7 mouse cellular contexts compared by ENCODE assay signal in genomic region chr8:56552551-56553103, GRCm38 (mm10). TPM values are rescaled to one million over a fixed set of nuclear protein-coding genes. Genes with fewer than 3 reads are reported as not detected.
DNase-seq lines count a peak whose midpoint lies in the region; ATAC-seq and TF ChIP-seq lines count a peak whose summit lies in the region.

No protein-coding gene starts in this region.

- ATAC-seq in hindbrain, embryonic 13.5 days (ENCODE audit: low FRiP score) = no peak
- ATAC-seq in hindbrain, embryonic 12.5 days (ENCODE audit: low FRiP score) = no peak
- no peak for ATAC-seq in liver, embryonic 15.5 days (ENCODE audit: insufficient read depth)

- in situ Hi-C loops in CH12.LX (cut with MboI; ENCODE audit: low pct_ligation_motif_present, low pct_unique_long_range_greater_than_20kb, low sequenced_read_pairs) = no loop called here

- peaks cover 9% of the 10 kb centered on the region for H3K79me2 ChIP-seq in CH12.LX (replicated peaks; ENCODE audit: control insufficient read depth, extremely low read depth, insufficient read depth, poor library complexity, severe bottlenecking)

- H3K9ac ChIP-seq in hindbrain, embryonic 13.5 days = no peak overlapping the region
- H3K9ac ChIP-seq in hindbrain, embryonic 12.5 days = no peak overlapping the region
- peak overlapping the region; percentile 64; the same call in 1 of the 2 replicates for H3K9ac ChIP-seq in CH12.LX (ENCODE audit: insufficient read depth, low read depth)
- peak overlapping the region; percentile 25; the same call in 1 of the 2 replicates for H3K9ac ChIP-seq in liver, embryonic 15.5 days

- no peak overlapping the region for H3K27ac ChIP-seq in hindbrain, embryonic 13.5 days
- H3K27ac ChIP-seq in hindbrain, embryonic 12.5 days = no peak overlapping the region
- H3K27ac ChIP-seq in CH12.LX (ENCODE audit: insufficient read depth, low read depth) = no peak overlapping the region
- H3K27ac ChIP-seq in brown adipose tissue, adult 24 weeks (replicated peaks; ENCODE audit: low read depth, low read length) = no peak overlapping the region
- 0 out of 2 replicates have a peak overlapping the region, but pooled peaks have one; percentile 51 for H3K27ac ChIP-seq in liver, embryonic 15.5 days (replicated peaks)

- no peak for TF ChIP-seq EP300 in CH12.LX (IDR thresholded peaks at IDR 0.05; ENCODE audit: low read length)

- H3K4me3 ChIP-seq in hindbrain, embryonic 13.5 days = no peak overlapping the region
- no peak overlapping the region for H3K4me3 ChIP-seq in hindbrain, embryonic 12.5 days
- H3K4me3 ChIP-seq in CH12.LX (replicated peaks in 1 of 3; ENCODE audit: low read depth in 2 of 3, low read length in 2 of 3, poor library complexity in 1 of 3) = peak overlapping the region; percentile 48 to 86 (median 86)
- H3K4me3 ChIP-seq in brown adipose tissue, adult 24 weeks (ENCODE audit: insufficient read depth, low read depth, low read length) = peak overlapping the region; percentile 38; the same call in 1 of the 2 replicates
- H3K4me3 ChIP-seq in liver, embryonic 15.5 days (replicated peaks) = peak overlapping the region; percentile 98

- H3K9me3 ChIP-seq in hindbrain, embryonic 13.5 days = no peaks in the 10 kb centered on the region
- no peaks in the 10 kb centered on the region for H3K9me3 ChIP-seq in hindbrain, embryonic 12.5 days (replicated peaks)
- H3K9me3 ChIP-seq in CH12.LX (replicated peaks; ENCODE audit: low read length) = no peaks in the 10 kb centered on the region
- no peaks in the 10 kb centered on the region for H3K9me3 ChIP-seq in liver, embryonic 15.5 days (replicated peaks)

- 82% methylated on average over 5 of the region's 5 CpGs for WGBS in hindbrain, embryonic 13.5 days
- WGBS in hindbrain, embryonic 12.5 days = 78% methylated on average over 5 of the region's 5 CpGs
- WGBS in liver, embryonic 15.5 days (ENCODE audit: insufficient replicate concordance) = 42% methylated on average over 5 of the region's 5 CpGs

- peak; percentile 17 for DNase-seq in CH12.LX (ENCODE audit: extremely low read depth)
- DNase-seq in urinary bladder, adult 2 months (ENCODE audit: low spot score) = no peak
- no peak for DNase-seq in gastrocnemius, postnatal 10 days

- peaks cover 16% of the 10 kb centered on the region for H3K4me1 ChIP-seq in hindbrain, embryonic 13.5 days (replicated peaks)
- H3K4me1 ChIP-seq in hindbrain, embryonic 12.5 days = peaks cover 9% of the 10 kb centered on the region
- H3K4me1 ChIP-seq in CH12.LX (ENCODE audit: control insufficient read depth in 1 of 2, insufficient read depth in 2 of 2) = peaks cover 0 to 23% of the 10 kb centered on the region in 2 experiments; a peak in 2 of 4 replicates
- peaks cover 6% of the 10 kb centered on the region; the same call in 1 of the 2 replicates for H3K4me1 ChIP-seq in brown adipose tissue, adult 24 weeks (ENCODE audit: control insufficient read depth, insufficient read depth, insufficient read length, low read length)
- H3K4me1 ChIP-seq in liver, embryonic 15.5 days (replicated peaks) = peaks cover 22% of the 10 kb centered on the region

- H3K27me3 ChIP-seq in hindbrain, embryonic 13.5 days = no peaks in the 10 kb centered on the region
- H3K27me3 ChIP-seq in hindbrain, embryonic 12.5 days = no peaks in the 10 kb centered on the region
- H3K27me3 ChIP-seq in CH12.LX (replicated peaks) = no peaks in the 10 kb centered on the region
- no peaks in the 10 kb centered on the region for H3K27me3 ChIP-seq in liver, embryonic 15.5 days

- TF ChIP-seq RAD21 in CH12.LX (IDR thresholded peaks at IDR 0.05; ENCODE audit: low read depth, low read length) = no peak

- H3K36me3 ChIP-seq in hindbrain, embryonic 13.5 days = no peaks in the 10 kb centered on the region
- H3K36me3 ChIP-seq in hindbrain, embryonic 12.5 days = no peaks in the 10 kb centered on the region
- peaks cover 0 to 3% of the 10 kb centered on the region in 2 experiments for H3K36me3 ChIP-seq in CH12.LX (replicated peaks in 1 of 2; ENCODE audit: control insufficient read depth in 1 of 2, insufficient read depth in 1 of 2, low read length in 1 of 2)
- H3K36me3 ChIP-seq in liver, embryonic 15.5 days (replicated peaks) = no peaks in the 10 kb centered on the region

- dilution Hi-C loops in CH12.LX (cut with MboI; ENCODE audit: extremely low pct_ligation_motif_present, extremely low pct_unique_long_range_greater_than_20kb, low sequenced_read_pairs) = no loop called here

- 0 out of 2 replicates have a peak overlapping the region, but pooled peaks have one; percentile 27 for H3K4me2 ChIP-seq in hindbrain, embryonic 13.5 days
- no peak overlapping the region for H3K4me2 ChIP-seq in hindbrain, embryonic 12.5 days (replicated peaks)
- peak overlapping the region; percentile 98 for H3K4me2 ChIP-seq in CH12.LX (ENCODE audit: insufficient read depth, low read depth, poor library complexity, severe bottlenecking)
- H3K4me2 ChIP-seq in liver, embryonic 15.5 days = peak overlapping the region; percentile 70

- no peak for TF ChIP-seq POLR2A in CH12.LX (IDR thresholded peaks at IDR 0.05; ENCODE audit: low read depth, low read length)

- TF ChIP-seq CTCF in CH12.LX (conservative IDR thresholded peaks at IDR 0.05 in 1 of 2, IDR thresholded peaks at IDR 0.05 in 1 of 2; ENCODE audit: low read depth in 2 of 2, low read length in 2 of 2) = no peak

TF ChIP-seq in CH12.LX, 34 proteins besides CTCF, POLR2A, EP300 and RAD21:
- TF ChIP-seq NRF1 (IDR thresholded peaks at IDR 0.05; ENCODE audit: low read depth, low read length) = no peak
- no peak for TF ChIP-seq MXI1 (IDR thresholded peaks at IDR 0.05; ENCODE audit: low read depth, low read length)
- no peak for TF ChIP-seq CHD2 (IDR thresholded peaks at IDR 0.05; ENCODE audit: low read length)
- no peak for TF ChIP-seq MEF2A (IDR thresholded peaks at IDR 0.05; ENCODE audit: borderline replicate concordance, low read depth, low read length)
- TF ChIP-seq ZNF384 (IDR thresholded peaks at IDR 0.05; ENCODE audit: low read depth, low read length) = no peak
- no peak for TF ChIP-seq NELFE (IDR thresholded peaks at IDR 0.05; ENCODE audit: low read depth, low read length)
- no peak for TF ChIP-seq ELF1 (IDR thresholded peaks at IDR 0.05; ENCODE audit: low read depth, low read length)
- no peak for TF ChIP-seq GABPA (IDR thresholded peaks at IDR 0.05; ENCODE audit: insufficient replicate concordance, low read depth, low read length)
- no peak for TF ChIP-seq MAFK (IDR thresholded peaks at IDR 0.05; ENCODE audit: insufficient replicate concordance, low read length)
- TF ChIP-seq UBTF (IDR thresholded peaks at IDR 0.05; ENCODE audit: low read depth, low read length) = no peak
- no peak for TF ChIP-seq RCOR1 (conservative IDR thresholded peaks at IDR 0.05; ENCODE audit: low read depth, low read length)
- no peak for TF ChIP-seq ZMIZ1 (IDR thresholded peaks at IDR 0.05; ENCODE audit: low read depth, low read length)

RNA-seq across cellular contexts. Expression of gene Fbxo8, which starts 1.7 kb away (rescaled TPM):
- polyA plus RNA-seq in hindbrain, embryonic 13.5 days (2015; fragmentation: Nextera tagmentation; extraction: Ambion mirVana) = 39.4 and 42.6 TPM in 2 replicates
- 31.3 and 37.4 TPM in 2 replicates for polyA plus RNA-seq in hindbrain, embryonic 12.5 days (2016; fragmentation: Nextera tagmentation; extraction: Ambion mirVana)
- 14.8 and 16.2 TPM in 2 replicates for total RNA-seq in CH12.LX (2012; rRNA removed)
- 47.0 and 48.8 TPM in 2 replicates for total RNA-seq in CH12.LX (2014; rRNA removed)
- polyA plus RNA-seq in CH12.LX (2012; ENCODE audit: insufficient read length, low read depth) = 28.1 and 29.8 TPM in 2 replicates
- 73.0 and 107 TPM in 2 replicates for polyA plus RNA-seq in brown adipose tissue, adult 24 weeks (2012; ENCODE audit: insufficient read depth, insufficient read length, missing spikeins)
- 35.7 and 38.7 TPM in 2 replicates for polyA plus RNA-seq in liver, embryonic 15.5 days (2015; fragmentation: Nextera tagmentation; extraction: Ambion mirVana)
- 33.9 and 36.5 TPM in 2 replicates for polyA plus RNA-seq in urinary bladder, adult 2 months (2012; rRNA removed)
- 10 to 100 TPM; 20.8 to 26.0 TPM for total RNA-seq in gastrocnemius, postnatal 10 days (2021)

RNA-seq across cellular contexts. Expression of gene Cep44, which starts 1.8 kb away (rescaled TPM):
- 27.2 and 30.0 TPM in 2 replicates for polyA plus RNA-seq in hindbrain, embryonic 13.5 days (2015; fragmentation: Nextera tagmentation; extraction: Ambion mirVana)
- 32.9 and 34.0 TPM in 2 replicates for polyA plus RNA-seq in hindbrain, embryonic 12.5 days (2016; fragmentation: Nextera tagmentation; extraction: Ambion mirVana)
- total RNA-seq in CH12.LX (2012; rRNA removed) (26.6 and 28.5 TPM in 2 replicates), CH12.LX (2014; rRNA removed) (54.7 and 64.0 TPM in 2 replicates)
- polyA plus RNA-seq in CH12.LX (2012; ENCODE audit: insufficient read length, low read depth) = 23.2 and 27.5 TPM in 2 replicates
- polyA plus RNA-seq in brown adipose tissue, adult 24 weeks (2012; ENCODE audit: insufficient read depth, insufficient read length, missing spikeins) = 6.3 and 6.6 TPM in 2 replicates
- polyA plus RNA-seq in liver, embryonic 15.5 days (2015; fragmentation: Nextera tagmentation; extraction: Ambion mirVana) = 16.4 and 17.3 TPM in 2 replicates
- polyA plus RNA-seq in urinary bladder, adult 2 months (2012; rRNA removed) = 19.4 and 25.5 TPM in 2 replicates
- total RNA-seq in gastrocnemius, postnatal 10 days (2021) = 10 to 100 TPM; 13.3 to 14.5 TPM

Comparison
In these comparisons a context has a peak if more than half of its experiments do, and no peak if none do; other contexts are left out.
1. H3K4me3 ChIP-seq: peak in CH12.LX (3 of 3), brown adipose tissue, adult 24 weeks (single experiment) and liver, embryonic 15.5 days (single experiment); none in hindbrain, embryonic 13.5 days (single experiment) and hindbrain, embryonic 12.5 days (single experiment).
2. H3K9ac ChIP-seq: peak in CH12.LX (single experiment) and liver, embryonic 15.5 days (single experiment); none in hindbrain, embryonic 13.5 days (single experiment) and hindbrain, embryonic 12.5 days (single experiment).